Mouse (Mus musculus) limb, embryonic 13.5 days (tissue): Measurements from ENCODE around the gene Dnm1. TPM values are rescaled to one million over a fixed set of nuclear protein-coding genes. Genes with fewer than 3 reads are reported as not detected.

Source experiments
- ATAC-seq: fragments of 200-750 bp; cut with Nextera tagmentation; 2 replicates; pipeline ENCODE4 v1.8.0; 2017; ENCODE audit warnings: low read depth, moderate number of reproducible peaks, moderate TSS enrichment; ENCODE audit not compliant: low FRiP score
- H3K27ac ChIP-seq: fragments of 300-500 bp; sonication (generic); 2 replicates; pipeline ENCODE4 v1.5.1; 2015; ENCODE audit warnings: inconsistent platforms, mild to moderate bottlenecking, moderate library complexity
- H3K27me3 ChIP-seq: fragments of 300-500 bp; sonication (generic); 2 replicates; pipeline ENCODE4 v1.6.1; 2015; ENCODE audit warnings: mild to moderate bottlenecking, inconsistent platforms
- H3K36me3 ChIP-seq: fragments of 300-500 bp; sonication (generic); 2 replicates; pipeline ENCODE4 v1.6.1; 2015; ENCODE audit warnings: inconsistent platforms, mild to moderate bottlenecking, moderate library complexity
- H3K4me1 ChIP-seq: fragments of 300-500 bp; sonication (generic); 2 replicates; pipeline ENCODE4 v1.6.1; 2015; ENCODE audit warnings: inconsistent platforms
- H3K4me2 ChIP-seq: fragments of 300-500 bp; sonication (generic); replicated peaks from 2 replicates; pipeline ENCODE4 v1.6.1; 2015; ENCODE audit warnings: inconsistent platforms, mild to moderate bottlenecking, moderate library complexity
- H3K4me3 ChIP-seq: fragments of 300-500 bp; sonication (generic); 2 replicates; pipeline ENCODE4 v1.5.1; 2015; ENCODE audit warnings: moderate library complexity, mild to moderate bottlenecking, inconsistent platforms
- H3K9ac ChIP-seq: fragments of 300-500 bp; sonication (generic); 2 replicates; pipeline ENCODE4 v1.6.1; 2015; ENCODE audit warnings: mild to moderate bottlenecking, inconsistent platforms
- H3K9me3 ChIP-seq: fragments of 300-500 bp; sonication (generic); 2 replicates; pipeline ENCODE4 v1.6.1; 2016; ENCODE audit warnings: inconsistent platforms
- WGBS: fragments of 180-500 bp; shearing (Covaris S2); methylation state at CpG from one replicate; pipeline ENCODE4 v1.1.7; 2015; 5-methylcytosine and 5-hydroxymethylcytosine counted together
- polyA plus RNA-seq: library from polyadenylated mRNA; unstranded; fragments of >200 nt; fragmentation: Nextera tagmentation; extraction: Ambion mirVana; gene quantifications from 2 replicates; pipeline ENCODE4 v1.2.1, GENCODE M21; 2015

The Dnm1 gene
- polyA plus RNA-seq, 1 experiment from 2014 or later: 32.5 TPM

DNA sequence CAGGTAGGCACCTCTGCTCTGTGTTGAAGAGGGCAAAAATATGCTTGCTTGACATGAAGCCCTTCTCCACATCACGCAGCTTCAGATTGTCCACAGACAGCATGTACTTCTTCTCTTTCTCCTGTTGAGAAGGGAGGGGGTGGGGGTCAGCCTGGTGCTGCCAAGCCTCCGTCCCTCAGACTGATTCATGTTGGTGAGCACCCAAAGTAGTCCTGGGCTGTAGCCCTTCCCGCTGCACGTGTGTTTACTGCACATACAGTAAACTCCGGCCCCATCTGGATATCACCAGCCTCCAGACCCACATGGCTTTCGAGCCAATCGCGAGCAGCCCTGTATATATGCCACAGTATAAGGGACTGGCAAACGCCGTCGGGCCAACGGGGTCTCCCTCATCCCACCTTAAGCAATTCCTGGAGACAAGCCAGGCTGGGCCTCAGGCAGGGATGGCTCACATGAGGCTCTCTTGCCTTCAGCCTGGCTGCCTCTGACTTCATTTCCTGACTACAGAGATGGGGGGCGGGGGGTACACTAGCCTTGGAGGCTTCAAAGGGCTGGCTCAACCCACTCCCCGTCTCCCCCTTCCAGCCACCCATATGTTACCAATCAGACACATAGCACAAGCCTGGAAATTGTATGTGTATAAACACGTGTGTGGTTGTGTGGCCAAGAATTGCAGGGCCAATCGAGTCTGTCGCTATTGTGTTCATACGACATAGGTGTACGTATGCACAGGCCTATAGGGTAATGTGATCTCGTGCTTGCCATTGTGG, 36.1 kb downstream of the Dnm1 start:
- peak overlapping the region; percentile 88 for H3K4me2 ChIP-seq
- peak overlapping the region; percentile 57 for H3K9ac ChIP-seq
- 14% methylated on average over 20 of the region's 20 CpGs for WGBS
- H3K27me3 ChIP-seq: no peaks in the 10 kb centered on the region
- H3K4me3 ChIP-seq: peak overlapping the region; percentile 69
- H3K4me1 ChIP-seq: peaks cover 68% of the 10 kb centered on the region
- H3K9me3 ChIP-seq: no peaks in the 10 kb centered on the region
- H3K36me3 ChIP-seq: peaks cover 22% of the 10 kb centered on the region
- peak overlapping the region; percentile 100 for H3K27ac ChIP-seq
- peak; percentile 65 for ATAC-seq

DNA sequence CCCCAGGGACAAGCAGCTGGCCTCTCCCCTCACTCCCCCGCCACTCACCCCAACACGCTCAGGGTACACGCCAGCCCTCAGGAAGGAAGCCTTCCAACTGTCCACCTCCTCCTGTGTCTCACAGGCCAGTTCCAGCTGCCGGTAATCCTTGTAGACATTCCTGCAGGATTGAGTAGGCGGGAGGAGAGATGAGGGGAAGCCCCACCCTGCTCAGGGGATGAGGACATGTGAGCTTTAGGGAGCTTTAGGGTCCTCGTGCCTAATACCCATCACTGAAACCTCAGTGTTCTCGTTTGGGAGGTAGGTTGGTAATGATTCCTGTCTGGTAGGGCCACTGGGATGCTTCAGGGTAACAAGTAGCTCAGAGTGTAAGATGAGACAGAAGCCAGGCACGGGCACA, 37.4 kb downstream of the Dnm1 start:
- Histone ChIP-seq H3K27ac (peak overlapping the region; percentile 100), H3K4me3 (0 out of 2 replicates have a peak overlapping the region, but pooled peaks have one; percentile 5), H3K27me3 (no peaks in the 10 kb centered on the region), H3K9me3 (no peaks in the 10 kb centered on the region), H3K4me1 (peaks cover 72% of the 10 kb centered on the region), H3K4me2 (peak overlapping the region; percentile 88), H3K9ac (peak overlapping the region; percentile 57), H3K36me3 (peaks cover 24% of the 10 kb centered on the region)
- ATAC-seq: no peak
- 7% methylated on average over 8 of the region's 8 CpGs for WGBS

DNA sequence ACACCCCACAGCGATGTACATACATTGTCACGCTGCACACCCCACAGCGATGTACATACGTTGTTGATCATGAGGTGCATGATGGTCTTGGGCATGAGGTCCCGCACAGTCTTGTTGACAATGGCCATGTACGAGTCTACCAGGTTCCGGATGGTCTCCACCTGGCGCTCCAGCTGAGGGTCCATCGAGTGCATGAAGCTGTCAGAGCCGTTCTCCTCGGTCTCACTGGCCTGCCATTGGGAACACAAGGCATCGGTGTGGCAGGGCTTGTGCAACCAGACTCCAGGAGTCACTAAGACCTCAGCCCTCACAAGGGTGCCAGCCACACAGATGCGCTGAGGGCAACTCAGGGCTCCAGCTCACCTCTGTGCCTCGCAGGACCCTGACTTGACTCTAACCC, 38.3 kb downstream of the Dnm1 start:
- Histone ChIP-seq H3K36me3 (peaks cover 33% of the 10 kb centered on the region), H3K27me3 (no peaks in the 10 kb centered on the region), H3K27ac (peak overlapping the region; percentile 100), H3K4me2 (peak overlapping the region; percentile 88), H3K4me1 (peaks cover 72% of the 10 kb centered on the region), H3K4me3 (no peak overlapping the region), H3K9ac (peak overlapping the region; percentile 57; the same call in 1 of the 2 replicates), H3K9me3 (no peaks in the 10 kb centered on the region)
- no peak for ATAC-seq
- WGBS: 91% methylated on average over 14 of the region's 14 CpGs

DNA sequence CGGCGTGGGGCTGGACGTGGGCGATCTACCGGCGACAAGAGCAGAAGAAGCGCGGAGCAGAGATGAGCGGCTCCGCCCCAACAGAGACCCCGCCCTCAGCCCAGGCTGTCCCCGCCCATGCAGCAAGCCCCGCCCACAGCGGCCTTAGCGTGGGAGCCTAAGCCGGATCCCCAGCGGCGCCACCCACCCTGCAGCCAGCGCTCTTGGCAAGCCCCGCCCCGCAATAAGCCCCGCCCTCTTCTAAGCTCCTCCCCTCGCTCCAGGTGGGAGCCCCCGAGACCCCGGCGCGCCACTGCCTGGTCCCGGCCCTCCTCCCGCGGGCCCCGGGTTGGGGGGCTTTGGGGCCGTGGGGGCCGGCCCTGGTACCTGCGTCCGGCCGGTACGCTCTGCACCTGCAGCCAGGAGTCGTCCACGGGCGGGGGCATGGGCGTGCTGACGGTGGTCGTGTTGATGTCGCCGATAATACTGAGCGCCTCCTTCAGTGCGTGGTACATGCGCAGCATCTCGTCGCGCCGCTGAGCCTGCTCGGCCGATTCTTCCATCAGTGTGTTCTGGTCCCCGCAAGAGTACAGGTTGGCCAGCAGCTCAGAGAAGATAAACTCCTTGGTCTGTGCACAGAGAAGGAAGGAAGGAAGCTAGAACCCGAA, 40.7 kb downstream of the Dnm1 start:
- peak overlapping the region; percentile 100 for H3K4me2 ChIP-seq
- no peaks in the 10 kb centered on the region for H3K27me3 ChIP-seq
- H3K27ac ChIP-seq: peak overlapping the region; percentile 89
- WGBS: 2% methylated on average over 53 of the region's 56 CpGs
- H3K9me3 ChIP-seq: no peaks in the 10 kb centered on the region
- H3K4me1 ChIP-seq: peaks cover 78% of the 10 kb centered on the region
- H3K36me3 ChIP-seq: peaks cover 55% of the 10 kb centered on the region
- H3K9ac ChIP-seq: peak overlapping the region; percentile 93
- peak; percentile 60; the same call in 1 of the 2 replicates for ATAC-seq
- H3K4me3 ChIP-seq: peak overlapping the region; percentile 87

DNA sequence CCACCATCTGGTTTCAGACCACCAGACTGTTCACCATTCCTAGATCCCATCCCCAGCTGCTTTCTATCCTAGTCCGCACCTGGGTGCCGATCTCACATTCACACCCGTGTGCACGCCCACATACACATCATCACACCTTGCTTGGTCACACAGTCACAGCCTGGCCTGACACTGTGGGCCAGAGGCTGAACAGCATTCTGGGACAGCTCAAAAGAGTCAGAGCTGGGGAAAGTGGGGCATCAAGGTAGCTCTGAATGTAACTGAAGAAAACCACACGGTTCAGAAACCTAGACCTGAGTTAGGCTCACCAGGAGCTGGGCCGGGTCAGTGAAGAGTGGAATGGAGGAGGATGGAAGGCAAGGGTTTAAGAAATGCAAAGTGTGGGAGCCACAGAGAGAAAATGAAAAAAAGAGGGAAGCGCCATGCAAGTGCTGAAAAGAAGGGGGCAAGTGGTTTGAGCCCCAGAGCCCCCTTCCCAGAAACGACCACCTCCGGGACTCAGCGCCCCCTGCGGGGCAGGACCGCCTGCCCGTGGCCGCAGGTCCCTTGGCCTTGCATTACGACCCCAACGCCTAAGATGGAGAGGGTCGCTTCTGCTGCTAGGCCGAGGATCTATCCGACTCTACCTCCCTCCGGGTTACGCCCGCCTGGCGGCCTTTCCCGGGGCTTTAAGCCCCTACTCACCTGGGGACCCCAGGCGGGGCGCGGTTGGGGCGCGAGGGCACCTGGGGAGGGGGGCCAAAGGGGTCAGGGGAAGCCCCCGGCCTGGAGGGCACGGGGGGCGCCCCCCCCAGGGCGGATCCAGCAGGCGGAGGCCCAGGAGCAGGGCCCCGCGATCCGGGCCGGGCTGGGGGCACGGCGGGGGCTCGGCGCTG, 41.5 kb downstream of the Dnm1 start:
- Histone ChIP-seq H3K4me3 (peak overlapping the region; percentile 87), H3K27me3 (no peaks in the 10 kb centered on the region), H3K27ac (peak overlapping the region; percentile 89), H3K4me1 (peaks cover 70% of the 10 kb centered on the region), H3K36me3 (peaks cover 62% of the 10 kb centered on the region), H3K4me2 (peak overlapping the region; percentile 100), H3K9ac (peak overlapping the region; percentile 93), H3K9me3 (no peaks in the 10 kb centered on the region)
- no peak for ATAC-seq
- 4% methylated on average over 41 of the region's 42 CpGs for WGBS

DNA sequence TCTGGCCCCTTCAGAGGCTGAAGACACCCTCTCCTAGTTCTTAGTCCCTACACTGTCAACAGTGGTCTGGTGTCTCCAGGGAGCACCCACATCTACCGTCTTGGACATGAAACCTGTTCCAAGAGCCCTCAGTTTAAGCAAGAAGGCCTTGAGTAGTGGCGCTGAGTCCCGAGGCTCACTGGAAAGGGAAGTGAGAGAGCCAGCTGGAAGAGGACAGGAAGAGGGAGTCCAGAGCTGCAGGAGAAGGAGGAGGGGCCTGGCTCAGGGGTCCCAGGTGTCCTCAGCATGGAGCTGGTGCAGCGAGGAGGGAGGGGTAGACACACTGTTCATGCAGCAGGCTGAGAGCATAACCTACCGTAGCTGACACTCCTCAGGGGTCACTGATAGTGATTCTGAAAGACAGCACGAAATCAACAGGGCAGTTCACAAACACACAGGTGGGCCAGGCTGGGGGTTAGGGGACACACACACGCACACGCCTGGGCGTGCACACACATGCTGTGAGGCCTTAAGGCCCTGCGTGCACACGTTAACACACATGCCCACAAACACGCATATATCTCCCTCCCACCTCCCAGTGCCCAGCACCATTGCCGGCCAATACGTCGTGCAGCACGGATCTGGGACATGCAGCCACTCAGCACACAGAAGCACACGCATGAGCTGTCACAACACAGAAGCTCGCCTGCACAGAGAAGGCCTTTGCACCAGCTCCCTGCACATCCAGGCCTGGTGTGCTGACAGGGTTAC, 42.9 kb downstream of the Dnm1 start:
- peaks cover 76% of the 10 kb centered on the region for H3K36me3 ChIP-seq
- ATAC-seq: no peak
- 77% methylated on average over 18 of the region's 18 CpGs for WGBS
- H3K4me2 ChIP-seq: peak overlapping the region; percentile 100
- H3K27me3 ChIP-seq: no peaks in the 10 kb centered on the region
- peak overlapping the region; percentile 93 for H3K9ac ChIP-seq
- H3K4me1 ChIP-seq: peaks cover 56% of the 10 kb centered on the region
- H3K4me3 ChIP-seq: peak overlapping the region; percentile 87
- no peaks in the 10 kb centered on the region for H3K9me3 ChIP-seq
- H3K27ac ChIP-seq: 0 out of 2 replicates have a peak overlapping the region, but pooled peaks have one; percentile 89

DNA sequence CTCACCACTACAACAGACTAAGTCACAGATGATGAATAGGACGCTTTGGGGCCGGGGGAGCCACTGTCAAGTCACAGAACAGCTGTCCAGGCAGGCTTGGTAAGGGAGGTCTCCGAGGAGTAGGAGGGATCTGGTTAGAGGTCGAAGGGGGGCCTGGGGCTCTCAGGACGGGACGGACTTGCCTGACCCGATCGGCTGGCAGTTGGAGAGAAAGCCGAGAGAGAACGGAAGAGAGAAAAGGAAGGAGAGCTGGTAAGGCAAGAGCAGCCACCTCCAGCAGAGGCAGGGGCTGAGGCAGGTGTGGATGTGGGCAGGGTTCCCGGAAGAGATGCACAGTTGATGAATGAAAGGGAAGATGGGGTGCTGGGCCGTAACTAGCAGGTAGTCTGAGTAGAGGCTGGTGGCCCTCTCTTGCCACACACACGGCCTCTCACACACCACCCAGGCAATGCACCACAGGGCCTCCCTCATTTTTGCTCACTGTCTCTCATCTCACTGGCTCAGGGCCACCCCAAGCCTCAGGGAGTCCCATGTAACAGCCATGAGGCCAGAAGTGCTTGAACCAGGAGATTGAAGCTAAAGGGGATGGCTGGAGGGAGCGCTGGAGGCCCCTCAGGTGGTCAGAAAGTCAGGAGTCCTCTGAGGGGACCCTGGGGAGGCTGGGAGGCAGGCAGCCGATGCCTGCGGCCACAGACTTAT, 44.1 kb downstream of the Dnm1 start:
- Histone ChIP-seq H3K9ac (peak overlapping the region; percentile 13; the same call in 1 of the 2 replicates), H3K4me3 (no peak overlapping the region), H3K27me3 (no peaks in the 10 kb centered on the region), H3K4me1 (peaks cover 54% of the 10 kb centered on the region), H3K9me3 (no peaks in the 10 kb centered on the region), H3K27ac (no peak overlapping the region), H3K36me3 (peaks cover 78% of the 10 kb centered on the region), H3K4me2 (no peak overlapping the region)
- no peak for ATAC-seq
- WGBS: 79% methylated on average over 16 of the region's 16 CpGs

DNA sequence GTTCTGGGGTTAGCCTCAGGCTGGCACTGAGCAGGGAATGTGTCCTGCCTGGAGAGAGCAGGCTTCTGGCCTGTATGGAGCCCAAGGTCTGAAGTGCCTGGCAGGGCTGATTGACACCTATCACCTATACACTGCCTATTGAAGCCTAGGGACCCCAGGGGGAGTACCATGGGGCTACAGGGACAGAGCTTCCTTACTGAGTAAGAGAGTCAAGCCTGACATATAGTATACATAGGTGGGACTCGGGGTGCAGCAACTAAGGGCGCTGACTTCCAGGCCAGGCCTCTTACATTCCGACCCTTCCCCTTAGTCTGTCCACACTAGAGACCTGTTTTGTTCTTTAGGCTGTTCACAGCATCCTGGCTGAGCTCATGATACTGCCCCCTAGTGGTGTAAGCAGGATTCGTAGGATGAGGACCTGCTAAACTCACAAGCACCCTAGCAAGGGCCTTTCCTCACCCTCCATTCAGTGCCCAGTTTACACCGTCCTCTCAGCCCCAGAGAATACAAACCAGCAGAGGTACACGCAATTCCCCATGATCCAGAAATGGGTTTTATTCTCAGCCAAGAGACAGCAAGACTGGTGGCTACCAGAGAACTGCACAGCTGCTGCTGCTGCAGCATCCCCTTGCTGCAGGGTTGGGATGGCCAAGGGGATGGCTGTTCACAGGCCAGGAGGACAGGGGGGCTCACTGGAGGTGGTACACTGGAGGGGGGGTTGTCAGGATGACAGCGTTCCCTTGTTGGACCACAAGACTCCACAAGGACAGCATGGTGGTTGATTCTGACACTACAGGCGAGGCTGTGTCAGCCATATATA, 45.0 kb downstream of the Dnm1 start:
- H3K9ac ChIP-seq: peak overlapping the region; percentile 13; the same call in 1 of the 2 replicates
- peaks cover 81% of the 10 kb centered on the region for H3K36me3 ChIP-seq

DNA sequence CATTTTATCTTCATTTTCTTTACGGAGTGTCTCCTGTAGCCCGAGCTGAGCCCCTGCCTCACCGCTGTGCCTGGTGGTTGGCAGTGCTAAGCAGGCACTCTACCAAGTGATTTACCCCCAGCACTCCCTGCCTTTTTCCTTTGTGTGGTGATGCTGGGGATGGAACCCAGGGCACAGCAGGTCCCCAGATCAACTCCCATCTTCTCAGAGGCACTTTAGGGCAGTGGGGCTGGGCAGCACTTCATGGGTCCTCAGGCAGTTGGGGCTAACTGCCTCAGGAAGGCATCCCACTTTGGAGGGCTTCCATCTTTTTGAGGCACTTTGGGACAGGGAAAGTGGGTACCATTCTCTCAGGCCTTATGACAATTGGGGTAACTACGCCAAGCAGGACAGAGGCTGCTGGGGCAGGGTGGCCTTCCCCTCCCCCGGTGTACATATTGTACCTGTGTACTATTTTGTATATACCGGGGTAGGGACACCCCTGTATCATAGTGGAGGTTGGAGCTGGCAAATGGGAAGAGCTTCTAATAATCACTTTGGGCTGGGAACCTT, 45.8 kb downstream of the Dnm1 start:
- no peaks in the 10 kb centered on the region for H3K27me3 ChIP-seq
- H3K4me3 ChIP-seq: no peak overlapping the region
- 85% methylated on average over 6 of the region's 6 CpGs for WGBS
- no peaks in the 10 kb centered on the region for H3K9me3 ChIP-seq
- peaks cover 84% of the 10 kb centered on the region for H3K36me3 ChIP-seq
- H3K27ac ChIP-seq: 0 out of 2 replicates have a peak overlapping the region, but pooled peaks have one; percentile 15
- H3K4me2 ChIP-seq: no peak overlapping the region
- no peak for ATAC-seq
- no peak overlapping the region for H3K9ac ChIP-seq
- peaks cover 48% of the 10 kb centered on the region for H3K4me1 ChIP-seq

More for the DNA sequence above, 45.0 kb downstream of the Dnm1 start:
- 0 out of 2 replicates have a peak overlapping the region, but pooled peaks have one; percentile 10 for H3K27ac ChIP-seq
- H3K4me2 ChIP-seq: no peak overlapping the region
- H3K27me3 ChIP-seq: no peaks in the 10 kb centered on the region
- WGBS: 55% methylated on average over 8 of the region's 8 CpGs
- H3K9me3 ChIP-seq: no peaks in the 10 kb centered on the region
- peaks cover 54% of the 10 kb centered on the region for H3K4me1 ChIP-seq
- ATAC-seq: no peak
- H3K4me3 ChIP-seq: no peak overlapping the region

DNA sequence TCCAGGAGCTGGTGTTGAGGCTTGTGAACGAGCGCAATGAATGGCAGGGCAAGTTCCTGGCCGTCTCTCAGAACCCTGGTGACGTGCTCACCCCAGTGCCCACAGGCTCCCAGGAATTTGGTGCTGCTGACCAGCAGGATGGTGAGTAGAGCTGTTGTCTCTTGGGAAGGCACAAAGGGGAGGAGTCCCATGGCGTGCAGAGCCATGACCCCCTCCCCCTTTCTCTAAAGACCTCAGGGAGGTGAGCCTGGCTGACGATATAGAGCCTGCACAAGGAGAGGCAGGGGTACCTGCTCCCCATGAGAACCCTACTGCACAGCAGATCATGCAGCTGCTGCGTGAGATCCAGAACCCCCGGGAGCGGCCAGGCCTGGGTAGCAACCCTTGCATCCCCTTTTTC, 47.0 kb downstream of the Dnm1 start:
- no peaks in the 10 kb centered on the region for H3K27me3 ChIP-seq
- peaks cover 96% of the 10 kb centered on the region for H3K36me3 ChIP-seq
- no peak for ATAC-seq
- no peak overlapping the region for H3K4me3 ChIP-seq
- H3K4me1 ChIP-seq: peaks cover 38% of the 10 kb centered on the region
- no peak overlapping the region for H3K27ac ChIP-seq
- WGBS: 82% methylated on average over 9 of the region's 9 CpGs
- H3K9me3 ChIP-seq: no peaks in the 10 kb centered on the region
- no peak overlapping the region for H3K4me2 ChIP-seq
- H3K9ac ChIP-seq: no peak overlapping the region
